Mouse (Mus musculus): ENCODE measurements around the gene C530008M17Rik. TPM values are rescaled to one million over a fixed set of nuclear protein-coding genes. Genes with fewer than 3 reads are reported as not detected.

C530008M17Rik gene
- polyA plus RNA-seq, 1 experiment from 2014 or later, result 18.4 TPM

GRCm38 (mm10) chr5:76688643-76689042 is 32.3 kb downstream of the C530008M17Rik start:
- no peak for ATAC-seq (ENCODE audit: insufficient number of reproducible peaks, low FRiP score, low TSS enrichment, low read depth)
- 89% methylated on average over 6 of the region's 6 CpGs for WGBS

GRCm38 (mm10) chr5:76690177-76690593 is 33.9 kb downstream of the C530008M17Rik start:
- no peaks in the 10 kb centered on the region for H3K36me3 ChIP-seq (ENCODE audit: control insufficient read depth, insufficient read depth, low read length)
- no peaks in the 10 kb centered on the region for H3K27me3 ChIP-seq (ENCODE audit: control insufficient read depth, insufficient read depth, low read length)
- ATAC-seq (ENCODE audit: insufficient number of reproducible peaks, low FRiP score, low TSS enrichment, low read depth) (no peak), DNase-seq (ENCODE audit: low spot score) (no peak)
- WGBS, result 85% methylated on average over 5 of the region's 5 CpGs
- no peaks in the 10 kb centered on the region for H3K4me1 ChIP-seq (ENCODE audit: control insufficient read depth, insufficient read depth, low read length)
- no peaks in the 10 kb centered on the region for H3K9me3 ChIP-seq (ENCODE audit: control insufficient read depth, low read length)
- no peak overlapping the region for H3K9ac ChIP-seq (ENCODE audit: low read length)
- no peak overlapping the region for H3K4me3 ChIP-seq (ENCODE audit: low read depth, low read length)
- H3K27ac ChIP-seq (replicated peaks; ENCODE audit: low read depth, low read length), result no peak overlapping the region
- H3K4me2 ChIP-seq (ENCODE audit: low read depth, severe bottlenecking), result no peak overlapping the region

More at GRCm38 (mm10) chr5:76688643-76689042, 32.3 kb downstream of the C530008M17Rik start:
- no peak overlapping the region for H3K4me2 ChIP-seq (ENCODE audit: low read depth, severe bottlenecking)
- H3K9ac ChIP-seq (ENCODE audit: low read length), result no peak overlapping the region
- no peak for DNase-seq (ENCODE audit: low spot score)
- H3K36me3 ChIP-seq (ENCODE audit: control insufficient read depth, insufficient read depth, low read length), result no peaks in the 10 kb centered on the region
- H3K4me1 ChIP-seq (ENCODE audit: control insufficient read depth, insufficient read depth, low read length), result no peaks in the 10 kb centered on the region
- H3K9me3 ChIP-seq (ENCODE audit: control insufficient read depth, low read length), result no peaks in the 10 kb centered on the region
- H3K4me3 ChIP-seq (ENCODE audit: low read depth, low read length), result no peak overlapping the region
- H3K27me3 ChIP-seq (ENCODE audit: control insufficient read depth, insufficient read depth, low read length), result no peaks in the 10 kb centered on the region
- H3K27ac ChIP-seq (replicated peaks; ENCODE audit: low read depth, low read length), result no peak overlapping the region

DNA sequence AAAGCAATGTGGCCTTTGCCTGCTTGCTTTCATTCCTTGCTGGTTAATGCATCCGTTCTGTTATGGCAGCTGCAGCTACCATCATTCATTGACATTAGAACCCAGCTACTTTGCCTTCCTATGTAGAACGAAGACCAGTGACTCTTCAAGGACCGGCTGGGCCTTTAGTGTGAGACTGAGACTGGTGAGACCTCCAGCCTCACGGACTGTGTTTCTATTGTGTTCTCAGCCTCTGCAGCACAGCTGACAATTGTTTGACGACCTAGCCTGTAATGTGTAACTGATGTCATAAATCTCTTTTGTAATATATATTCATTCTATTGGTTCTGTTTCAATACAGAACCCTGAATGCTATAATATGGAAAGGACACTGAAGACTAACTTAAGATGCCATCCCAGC is 34.9 kb downstream of the C530008M17Rik start:
- Histone ChIP-seq H3K4me3 (ENCODE audit: low read depth, low read length) (no peak overlapping the region), H3K9me3 (ENCODE audit: control insufficient read depth, low read length) (no peaks in the 10 kb centered on the region), H3K9ac (ENCODE audit: low read length) (no peak overlapping the region), H3K27ac (replicated peaks; ENCODE audit: low read depth, low read length) (no peak overlapping the region), H3K4me1 (ENCODE audit: control insufficient read depth, insufficient read depth, low read length) (no peaks in the 10 kb centered on the region), H3K36me3 (ENCODE audit: control insufficient read depth, insufficient read depth, low read length) (no peaks in the 10 kb centered on the region), H3K4me2 (ENCODE audit: low read depth, severe bottlenecking) (no peak overlapping the region), H3K27me3 (ENCODE audit: control insufficient read depth, insufficient read depth, low read length) (no peaks in the 10 kb centered on the region)
- no peak for ATAC-seq (ENCODE audit: insufficient number of reproducible peaks, low FRiP score, low TSS enrichment, low read depth)
- no peak for DNase-seq (ENCODE audit: low spot score)
- 92% methylated on average over 5 of the region's 5 CpGs for WGBS

DNA sequence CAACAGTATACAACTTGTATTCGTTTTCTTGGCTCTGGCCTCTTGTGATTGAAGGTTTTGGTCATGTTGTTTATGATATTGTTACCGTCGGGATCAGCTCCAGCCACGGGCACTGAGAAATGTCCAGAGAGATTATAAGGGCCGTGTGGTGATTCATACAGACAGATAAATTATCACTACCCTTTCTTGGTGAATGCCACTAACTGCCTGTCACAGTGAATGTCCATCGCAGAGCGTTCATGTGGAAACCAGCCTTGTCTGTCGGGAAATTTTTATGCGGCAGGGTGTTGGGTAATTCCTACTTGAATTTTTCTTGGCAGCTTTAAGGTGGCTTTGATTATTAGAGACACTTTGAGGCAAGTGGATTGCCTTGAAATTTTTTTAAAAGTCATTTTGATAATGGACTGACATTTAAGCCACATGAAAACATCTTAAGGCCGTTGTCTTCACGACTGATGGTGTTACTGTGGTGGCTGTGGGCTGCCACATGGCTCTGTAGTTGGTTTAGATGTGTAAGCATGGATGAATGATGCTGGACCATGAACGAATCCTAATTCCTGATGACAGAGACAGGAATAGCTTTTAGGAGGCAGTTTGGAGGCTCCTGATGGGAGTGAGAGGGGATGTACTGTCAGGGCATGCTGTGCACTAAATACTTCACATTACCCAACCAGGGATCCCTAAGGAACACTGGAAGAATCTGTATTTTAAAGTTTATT is 35.6 kb downstream of the C530008M17Rik start:
- Histone ChIP-seq H3K4me1 (ENCODE audit: control insufficient read depth, insufficient read depth, low read length) (no peaks in the 10 kb centered on the region), H3K27me3 (ENCODE audit: control insufficient read depth, insufficient read depth, low read length) (no peaks in the 10 kb centered on the region), H3K9me3 (ENCODE audit: control insufficient read depth, low read length) (no peaks in the 10 kb centered on the region), H3K36me3 (ENCODE audit: control insufficient read depth, insufficient read depth, low read length) (no peaks in the 10 kb centered on the region), H3K9ac (ENCODE audit: low read length) (no peak overlapping the region), H3K27ac (replicated peaks; ENCODE audit: low read depth, low read length) (no peak overlapping the region), H3K4me2 (ENCODE audit: low read depth, severe bottlenecking) (no peak overlapping the region), H3K4me3 (ENCODE audit: low read depth, low read length) (no peak overlapping the region)
- DNase-seq (ENCODE audit: low spot score) (no peak), ATAC-seq (ENCODE audit: insufficient number of reproducible peaks, low FRiP score, low TSS enrichment, low read depth) (no peak)
- 90% methylated on average over 12 of the region's 12 CpGs for WGBS

DNA sequence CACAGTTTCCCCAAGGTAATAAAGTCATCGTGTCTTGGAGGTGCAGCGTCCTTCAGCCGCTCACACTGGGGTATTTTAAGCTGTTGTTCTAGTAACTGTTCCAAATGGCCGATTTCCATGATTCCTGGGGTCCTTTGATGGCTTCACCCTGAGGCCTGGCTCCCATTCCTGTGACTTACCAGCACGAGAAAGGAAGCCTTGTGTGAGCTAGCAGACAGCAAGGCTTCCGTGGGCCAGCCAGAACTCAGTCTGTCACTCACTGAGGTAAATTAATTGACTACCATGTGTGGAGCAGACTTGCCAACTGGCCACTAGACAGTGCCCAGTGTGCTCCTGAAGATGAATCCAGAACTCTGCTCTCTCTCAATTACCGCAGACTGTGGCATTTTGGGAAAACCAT is 41.2 kb downstream of the C530008M17Rik start:
- Histone ChIP-seq H3K27ac (replicated peaks; ENCODE audit: low read depth, low read length) (no peak overlapping the region), H3K36me3 (ENCODE audit: control insufficient read depth, insufficient read depth, low read length) (no peaks in the 10 kb centered on the region), H3K9me3 (ENCODE audit: control insufficient read depth, low read length) (no peaks in the 10 kb centered on the region), H3K9ac (ENCODE audit: low read length) (no peak overlapping the region), H3K27me3 (ENCODE audit: control insufficient read depth, insufficient read depth, low read length) (no peaks in the 10 kb centered on the region), H3K4me3 (ENCODE audit: low read depth, low read length) (no peak overlapping the region), H3K4me1 (ENCODE audit: control insufficient read depth, insufficient read depth, low read length) (no peaks in the 10 kb centered on the region; the same call in 1 of the 2 replicates), H3K4me2 (ENCODE audit: low read depth, severe bottlenecking) (no peak overlapping the region)
- DNase-seq (ENCODE audit: low spot score) (no peak), ATAC-seq (ENCODE audit: insufficient number of reproducible peaks, low FRiP score, low TSS enrichment, low read depth) (no peak)
- 86% methylated on average over 7 of the region's 7 CpGs for WGBS

- Histone ChIP-seq H3K36me3 (ENCODE audit: control insufficient read depth, insufficient read depth, low read length) (no peaks in the 10 kb centered on the region), H3K9ac (ENCODE audit: low read length) (no peak overlapping the region), H3K9me3 (ENCODE audit: control insufficient read depth, low read length) (no peaks in the 10 kb centered on the region), H3K4me3 (ENCODE audit: low read depth, low read length) (no peak overlapping the region), H3K27ac (replicated peaks; ENCODE audit: low read depth, low read length) (no peak overlapping the region), H3K4me1 (ENCODE audit: control insufficient read depth, insufficient read depth, low read length) (peaks cover 4% of the 10 kb centered on the region), H3K4me2 (ENCODE audit: low read depth, severe bottlenecking) (no peak overlapping the region), H3K27me3 (ENCODE audit: control insufficient read depth, insufficient read depth, low read length) (no peaks in the 10 kb centered on the region)
- WGBS, result 64% methylated on average over 2 of the region's 2 CpGs
- no peak for ATAC-seq (ENCODE audit: insufficient number of reproducible peaks, low FRiP score, low TSS enrichment, low read depth)
- DNase-seq (ENCODE audit: low spot score), result no peak
These were observed 41.9 kb downstream of the C530008M17Rik start for GRCm38 (mm10) chr5:76698187-76698586.

GRCm38 (mm10) chr5:76701127-76701853 is 45.0 kb downstream of the C530008M17Rik start:
- ATAC-seq (ENCODE audit: insufficient number of reproducible peaks, low FRiP score, low TSS enrichment, low read depth) (no peak), DNase-seq (ENCODE audit: low spot score) (no peak)
- no peak overlapping the region for H3K4me2 ChIP-seq (ENCODE audit: low read depth, severe bottlenecking)
- no peaks in the 10 kb centered on the region for H3K36me3 ChIP-seq (ENCODE audit: control insufficient read depth, insufficient read depth, low read length)
- H3K4me3 ChIP-seq (ENCODE audit: low read depth, low read length), result no peak overlapping the region
- WGBS, result 83% methylated on average over 13 of the region's 13 CpGs
- H3K9me3 ChIP-seq (ENCODE audit: control insufficient read depth, low read length), result no peaks in the 10 kb centered on the region
- no peaks in the 10 kb centered on the region for H3K27me3 ChIP-seq (ENCODE audit: control insufficient read depth, insufficient read depth, low read length)
- H3K4me1 ChIP-seq (ENCODE audit: control insufficient read depth, insufficient read depth, low read length), result peaks cover 4% of the 10 kb centered on the region
- no peak overlapping the region for H3K27ac ChIP-seq (replicated peaks; ENCODE audit: low read depth, low read length)
- H3K9ac ChIP-seq (ENCODE audit: low read length), result no peak overlapping the region

DNA sequence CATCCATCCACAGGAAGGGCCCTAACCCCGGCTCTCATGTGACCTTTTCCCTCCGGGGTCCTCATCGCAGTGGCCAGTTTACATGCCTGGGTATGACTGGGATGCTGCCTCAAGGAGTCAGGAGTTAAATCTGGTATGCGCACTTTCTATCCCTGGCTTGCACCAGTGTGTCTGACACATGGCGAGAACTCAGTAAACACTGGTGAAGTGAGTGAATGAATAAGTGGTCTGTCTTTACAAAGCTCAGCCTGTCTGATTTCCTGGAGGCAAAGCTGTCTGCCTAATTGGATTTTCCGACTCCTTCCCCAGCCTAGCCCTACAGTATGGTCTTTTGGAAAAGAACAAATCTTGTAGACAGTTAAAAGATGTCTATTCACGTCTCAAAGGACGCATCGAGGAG is 45.8 kb downstream of the C530008M17Rik start:
- WGBS, result 66% methylated on average over 9 of the region's 9 CpGs
- no peak overlapping the region for H3K9ac ChIP-seq (ENCODE audit: low read length)
- DNase-seq (ENCODE audit: low spot score) (no peak), ATAC-seq (ENCODE audit: insufficient number of reproducible peaks, low FRiP score, low TSS enrichment, low read depth) (no peak)
- no peak overlapping the region for H3K27ac ChIP-seq (replicated peaks; ENCODE audit: low read depth, low read length)
- H3K27me3 ChIP-seq (ENCODE audit: control insufficient read depth, insufficient read depth, low read length), result no peaks in the 10 kb centered on the region
- peaks cover 4% of the 10 kb centered on the region for H3K4me1 ChIP-seq (ENCODE audit: control insufficient read depth, insufficient read depth, low read length)
- no peaks in the 10 kb centered on the region for H3K9me3 ChIP-seq (ENCODE audit: control insufficient read depth, low read length)
- H3K36me3 ChIP-seq (ENCODE audit: control insufficient read depth, insufficient read depth, low read length), result no peaks in the 10 kb centered on the region
- no peak overlapping the region for H3K4me2 ChIP-seq (ENCODE audit: low read depth, severe bottlenecking)
- H3K4me3 ChIP-seq (ENCODE audit: low read depth, low read length), result no peak overlapping the region
